Mouse (Mus musculus) layer of hippocampus, adult 9-11 months (tissue): ENCODE measurements at regions not wholly inside any gene's neighbourhood (a gene's known extent, or its start where the extent isn't known, plus 50 kb on each side); places are given as distances from the start of the nearest gene placed in this dataset.
"Not testable (repeated sequence)": the region's sequence is repeated elsewhere in the genome, so short reads cannot be mapped to it uniquely, and the experiment has no call there.

Experiments
- DNase-seq: peaks from one replicate; pipeline ENCODE4 v3.0.0; 2022

- no peak for DNase-seq
Measured at GRCm38 (mm10) chr13:18651658-18652057, 65.4 kb upstream of the Vps41 start.

- no peak for DNase-seq
Measured at GRCm38 (mm10) chr13:18614763-18615616, 102.1 kb upstream of the Vps41 start.

GRCm38 (mm10) chr13:18580718-18581550 is 136.2 kb upstream of the Vps41 start:
- no peak for DNase-seq

- no peak for DNase-seq
Measured at GRCm38 (mm10) chr13:18576016-18576415, 141.1 kb upstream of the Vps41 start.

- no peak for DNase-seq
Measured at GRCm38 (mm10) chr13:18575599-18575998, 141.5 kb upstream of the Vps41 start.

GRCm38 (mm10) chr13:18542032-18542431 is 144.5 kb upstream of the Pou6f2 start:
- DNase-seq, result not testable (repeated sequence)

- DNase-seq, result no peak
Measured at GRCm38 (mm10) chr13:18530509-18530908, 133.0 kb upstream of the Pou6f2 start.

GRCm38 (mm10) chr13:18498159-18498558 is 100.7 kb upstream of the Pou6f2 start:
- no peak for DNase-seq

GRCm38 (mm10) chr13:18497582-18498157 is 100.2 kb upstream of the Pou6f2 start:
- DNase-seq, result no peak

GRCm38 (mm10) chr13:18495021-18495811 is 97.7 kb upstream of the Pou6f2 start:
- no peak for DNase-seq

- DNase-seq, result not testable (repeated sequence)
Measured at GRCm38 (mm10) chr13:18485785-18486184, 88.3 kb upstream of the Pou6f2 start.

- DNase-seq, result no peak
Measured at GRCm38 (mm10) chr13:18485080-18485479, 87.6 kb upstream of the Pou6f2 start.

GRCm38 (mm10) chr13:18476311-18476710 is 78.8 kb upstream of the Pou6f2 start:
- DNase-seq, result peak; percentile 56

GRCm38 (mm10) chr13:18471534-18471933 is 74.0 kb upstream of the Pou6f2 start:
- no peak for DNase-seq

- DNase-seq, result no peak
Measured at GRCm38 (mm10) chr13:18465921-18466320, 68.4 kb upstream of the Pou6f2 start.

GRCm38 (mm10) chr13:18462221-18462620 is 64.7 kb upstream of the Pou6f2 start:
- no peak for DNase-seq

- DNase-seq, result no peak
Measured at GRCm38 (mm10) chr13:18457337-18458236, 60.1 kb upstream of the Pou6f2 start.
